Mouse (Mus musculus): ENCODE results near the gene Ccdc50.

GRCm38 (mm10) chr16:27399026-27399718, 10.5 kb downstream of the Ccdc50 start:
- no peak for TF ChIP-seq POLR2A (IDR thresholded peaks at IDR 0.05; ENCODE audit: extremely low read depth, insufficient read depth, low read length)
- no peak for TF ChIP-seq CTCF (IDR thresholded peaks at IDR 0.05; ENCODE audit: low read depth, low read length)

Measured in liver, adult 2 months (tissue).